Mouse (Mus musculus): ENCODE measurements around the gene C1qtnf6.
A peak's percentile ranks its signal among the peaks of the same experiment; 100 is the strongest.

C1qtnf6 gene

DNA sequence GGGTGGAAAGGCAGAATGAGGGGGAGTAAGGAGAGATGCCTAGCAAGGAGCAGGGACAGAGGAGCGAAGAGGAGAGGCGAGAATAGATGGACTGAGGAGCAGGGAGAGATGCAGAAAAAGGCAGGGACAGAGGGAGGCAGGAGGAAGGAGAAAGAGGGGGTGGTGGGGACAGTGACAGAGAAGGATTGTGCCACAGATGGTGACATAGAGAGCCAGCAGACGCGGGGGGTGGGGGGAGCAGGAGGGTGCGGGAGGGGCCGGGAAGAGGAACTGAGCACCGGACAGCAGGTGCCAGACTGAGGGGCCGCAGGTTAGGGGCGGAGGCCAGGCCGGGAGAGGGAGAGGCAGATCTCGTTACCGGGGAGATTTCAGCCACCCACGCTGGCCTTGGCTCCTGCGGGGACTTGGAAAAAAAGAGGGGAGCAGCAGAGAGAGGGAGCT is 13.4 kb upstream of the C1qtnf6 start, which contains the start of gene Sstr3:
Gene Sstr3 (minus strand): TSS at position 125 of the 441 bp plus-strand sequence.
- no peak for DNase-seq

DNA sequence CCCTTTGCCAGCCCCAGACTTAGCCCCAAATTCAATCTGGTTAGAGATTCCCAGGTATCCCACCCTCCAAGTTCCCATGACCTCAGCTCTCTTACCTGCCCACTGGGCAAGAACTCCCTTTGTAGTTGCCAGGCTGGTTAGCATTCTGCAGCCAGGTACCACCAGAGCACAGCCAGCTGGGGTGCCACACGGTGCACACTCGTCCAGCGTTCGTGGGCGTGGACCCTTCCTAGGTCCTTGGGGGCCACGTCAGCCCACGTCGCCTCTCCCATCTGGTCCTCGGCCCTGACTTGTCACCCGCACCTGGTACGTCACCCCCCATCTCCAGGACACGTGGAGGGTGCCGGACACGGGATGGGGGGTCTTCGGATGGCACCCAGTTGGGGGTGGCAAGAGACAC is 12.8 kb upstream of the C1qtnf6 start:
- no peak for DNase-seq

DNA sequence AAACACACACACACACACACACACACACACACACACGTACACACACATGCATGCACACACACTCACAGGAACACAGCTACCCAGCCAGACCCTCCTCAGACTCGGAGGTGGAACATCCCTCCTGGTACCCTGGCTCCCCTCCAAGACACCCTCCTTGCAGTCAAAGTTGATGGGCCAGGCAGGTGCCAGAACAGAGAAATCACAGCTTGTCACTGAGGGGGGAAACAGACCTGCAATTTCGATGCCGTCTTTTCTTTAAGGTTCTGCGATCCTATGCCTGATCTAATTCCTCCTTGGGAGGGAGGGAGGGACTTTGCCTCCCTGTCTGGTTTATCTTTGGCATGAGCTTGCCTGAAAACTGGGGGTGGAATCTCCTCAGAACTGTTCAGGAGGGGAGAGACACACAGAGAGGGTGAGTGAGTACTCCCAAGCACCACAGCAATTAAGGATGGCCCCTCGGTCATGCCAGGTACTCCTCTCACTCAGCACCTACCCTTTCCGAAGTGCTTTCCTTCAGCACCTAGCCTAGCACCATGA is 11.6 kb upstream of the C1qtnf6 start:
- DNase-seq: no peak

DNA sequence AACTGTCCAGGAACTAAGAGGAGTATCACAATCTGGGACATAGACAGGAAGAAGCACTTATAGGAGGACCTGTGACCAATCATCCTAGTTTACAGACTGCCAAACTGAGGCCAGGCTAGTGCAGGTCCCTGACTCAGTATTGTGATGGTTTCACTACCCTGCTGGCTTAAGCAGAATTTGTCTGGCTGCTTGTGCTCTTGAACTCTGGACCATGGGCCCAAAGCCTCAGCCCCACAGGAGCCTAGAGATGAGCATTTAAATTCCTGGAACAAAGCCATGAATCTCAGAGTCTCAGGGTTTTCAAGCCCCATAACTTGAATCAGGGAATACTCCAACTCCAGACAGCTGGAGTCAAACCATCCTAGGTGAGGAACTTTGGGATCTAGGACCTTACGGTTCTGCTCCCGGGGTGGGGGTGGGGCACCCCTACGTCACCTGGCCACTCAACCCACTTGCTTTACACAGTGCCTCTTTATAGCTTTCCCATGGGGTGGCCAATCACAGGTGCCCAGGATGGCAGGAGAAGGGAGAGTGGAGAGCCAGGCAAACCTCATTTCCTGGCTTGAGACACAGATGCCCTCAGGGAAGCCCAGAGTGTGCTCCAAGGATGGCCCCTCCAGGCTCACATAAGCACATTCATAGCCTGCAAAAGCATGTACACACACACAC is 11.0 kb upstream of the C1qtnf6 start:
- no peak for DNase-seq

DNA sequence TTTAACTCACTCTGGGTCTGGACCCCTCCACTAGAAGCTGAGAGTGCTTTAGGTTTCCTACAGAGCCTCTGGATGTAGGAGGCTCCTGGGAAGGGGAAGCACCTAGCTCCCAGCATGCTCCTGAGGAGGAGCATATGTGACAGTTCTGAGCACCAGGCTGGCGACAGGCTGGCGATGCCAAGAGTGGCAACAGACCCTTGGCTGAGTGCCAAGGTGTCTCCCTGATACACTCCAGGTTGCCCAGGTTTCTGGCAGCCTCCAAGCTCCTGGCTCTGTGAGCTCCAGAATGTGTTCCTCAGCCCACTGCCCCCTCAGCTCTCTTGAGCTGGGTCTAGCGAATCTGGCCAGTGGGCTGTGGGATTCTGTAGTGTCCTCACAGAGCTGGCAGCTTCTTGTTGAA is 10.4 kb upstream of the C1qtnf6 start:
- DNase-seq: no peak

DNA sequence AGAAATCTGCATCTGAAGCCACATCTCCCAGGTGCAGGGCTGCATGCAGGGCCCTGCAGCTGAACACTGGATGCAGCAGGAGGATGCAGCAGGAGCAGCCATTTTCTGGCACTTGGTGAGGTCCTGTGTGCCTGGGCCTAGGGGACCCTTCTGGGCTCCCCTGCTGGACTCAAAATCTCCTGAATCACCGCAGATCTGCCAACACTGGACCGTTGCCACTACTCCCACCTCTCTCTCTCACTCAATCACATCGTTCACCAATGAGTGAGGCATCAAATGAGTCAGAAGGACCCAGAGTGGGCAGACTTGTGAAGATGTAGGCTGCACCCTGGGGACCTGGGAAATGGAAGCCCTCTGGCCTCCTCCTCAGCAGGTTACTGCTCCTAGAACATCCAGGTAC is 9.8 kb upstream of the C1qtnf6 start:
- no peak for DNase-seq

DNA sequence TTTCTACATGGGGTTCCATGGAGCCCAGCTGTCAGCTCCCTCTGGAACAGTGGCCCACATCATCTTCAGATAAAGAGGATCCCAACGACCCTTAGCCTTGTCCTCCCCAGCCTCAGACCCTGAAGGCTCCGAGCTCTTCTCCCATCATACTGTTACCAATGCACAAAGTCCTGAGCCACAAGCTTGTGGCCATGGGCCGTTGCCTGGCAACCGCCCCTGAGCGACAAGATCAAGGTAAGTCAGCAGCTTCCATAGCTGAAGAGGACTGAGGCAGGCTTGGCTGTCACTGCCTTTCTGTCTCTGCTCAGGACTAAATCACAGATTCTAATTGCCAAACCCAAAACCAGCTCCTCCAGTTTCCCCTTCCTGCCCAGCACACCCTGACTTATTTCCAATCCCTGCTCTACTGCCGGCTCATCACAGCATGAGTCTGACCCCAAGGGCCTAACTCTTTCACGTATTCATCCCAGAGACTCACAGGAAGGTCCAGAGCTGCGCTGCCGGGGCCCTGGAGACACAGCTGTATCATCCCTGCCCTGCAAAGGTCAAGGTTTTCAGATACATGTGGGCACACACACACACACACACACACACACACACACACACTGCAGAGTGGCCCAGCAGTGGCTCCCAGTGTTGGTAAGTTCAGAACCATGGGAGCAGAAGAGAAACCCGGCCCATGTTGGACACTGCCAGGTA is 4.7 kb upstream of the C1qtnf6 start:
- no peak for DNase-seq

DNA sequence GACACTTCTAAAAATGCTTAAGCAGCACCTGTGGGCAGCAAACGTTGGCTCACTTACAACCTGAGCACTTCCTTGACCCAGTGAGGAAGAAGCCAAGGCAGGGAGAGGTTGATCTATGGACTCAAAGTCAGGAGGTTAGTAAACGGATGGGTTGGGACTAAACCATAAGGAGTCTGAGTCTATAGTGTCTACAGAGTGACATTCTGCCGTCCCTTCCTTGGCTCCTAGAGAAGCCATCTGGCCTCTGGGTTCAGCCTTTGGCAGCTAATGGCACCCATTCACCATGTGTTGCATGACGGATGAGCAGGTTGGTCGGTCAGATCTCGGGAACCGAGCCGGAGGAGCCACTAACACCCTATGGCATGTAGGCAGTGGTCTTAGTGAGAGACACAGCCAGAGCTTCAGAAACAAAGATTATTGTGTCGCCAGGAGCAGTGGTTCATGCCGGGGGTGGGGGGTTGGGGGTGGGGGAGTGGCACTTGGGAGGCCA is 2.2 kb upstream of the C1qtnf6 start:
- no peak for DNase-seq

DNA sequence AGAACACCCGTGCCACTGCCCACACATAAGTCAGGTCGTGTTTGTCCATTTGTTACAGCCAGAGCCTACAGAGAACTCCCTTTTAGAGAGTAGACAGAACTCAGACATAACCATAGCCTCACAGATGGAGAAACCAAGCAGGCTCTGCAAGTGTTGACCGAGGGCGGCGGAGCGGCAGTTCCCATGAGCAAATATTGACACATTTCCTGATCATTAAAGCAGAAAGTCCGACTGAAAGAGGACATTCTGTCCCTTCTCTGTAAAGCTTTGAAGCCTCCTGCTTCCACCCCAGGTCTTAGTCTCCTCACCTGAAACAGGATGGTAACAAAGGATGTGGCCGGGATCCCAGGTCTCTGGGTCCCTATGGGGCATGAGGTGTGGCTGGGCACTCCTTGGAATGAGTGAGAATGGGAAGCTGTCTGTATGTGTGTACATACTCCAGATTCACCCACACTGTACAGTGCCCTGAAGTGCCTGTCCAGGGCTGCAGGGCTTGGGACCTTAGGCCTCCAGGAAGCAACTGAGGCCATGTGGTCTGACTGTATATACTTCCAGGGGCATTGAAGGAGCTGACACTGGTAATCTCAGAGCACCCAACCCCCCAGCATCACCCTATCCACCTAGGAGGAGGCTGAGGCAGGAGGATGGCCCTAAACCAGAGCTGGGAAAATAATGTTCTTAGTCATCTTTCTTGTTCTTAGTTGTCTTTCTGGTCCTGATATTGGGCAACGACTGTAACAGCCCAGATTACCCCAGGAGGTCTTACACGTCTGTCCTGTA is 1.5 kb upstream of the C1qtnf6 start:
- no peak for DNase-seq

DNA sequence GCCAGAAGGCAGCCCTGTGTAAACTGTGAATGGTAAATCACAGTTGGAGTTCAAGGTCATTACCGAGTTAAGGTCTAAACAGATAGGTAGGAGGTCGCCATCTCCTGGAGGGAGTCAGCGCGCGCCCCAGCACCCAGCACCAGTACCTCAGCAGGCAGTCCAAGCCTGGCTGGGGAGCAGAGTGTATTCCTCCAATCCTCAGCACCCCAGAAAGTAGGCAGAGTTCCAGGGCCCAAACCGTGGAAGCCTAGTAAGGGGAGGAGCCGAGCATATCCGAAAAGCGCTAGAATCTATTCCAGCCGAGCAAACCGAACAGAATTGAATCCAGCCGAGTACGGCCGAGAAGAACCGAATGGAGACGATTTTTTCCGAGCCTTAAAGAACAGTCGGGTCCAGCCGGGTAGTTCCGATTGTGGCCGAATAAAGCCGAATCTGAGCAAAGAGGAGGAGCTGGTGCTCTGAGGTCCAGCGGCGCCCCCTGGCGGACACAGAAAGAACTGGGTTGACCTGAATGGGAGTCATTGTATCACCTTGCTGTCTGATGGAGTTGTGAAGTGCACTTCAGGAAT is 769 bp upstream of the C1qtnf6 start:
- peak; percentile 99 for DNase-seq

DNA sequence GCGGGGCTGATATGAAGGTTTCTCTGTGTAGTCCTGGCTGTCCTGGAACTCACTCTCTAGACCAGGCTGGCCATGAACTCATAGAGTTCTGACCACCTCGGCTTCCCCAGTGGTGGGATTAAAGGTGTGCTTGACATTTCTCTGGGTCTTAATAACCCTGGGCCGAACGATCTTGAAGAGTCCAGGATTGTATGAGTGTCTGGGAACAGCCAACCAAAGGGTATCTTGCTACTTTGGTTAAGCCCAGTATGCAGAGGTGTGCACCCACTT is 170 bp upstream of the C1qtnf6 start:
- DNase-seq: no peak

DNA sequence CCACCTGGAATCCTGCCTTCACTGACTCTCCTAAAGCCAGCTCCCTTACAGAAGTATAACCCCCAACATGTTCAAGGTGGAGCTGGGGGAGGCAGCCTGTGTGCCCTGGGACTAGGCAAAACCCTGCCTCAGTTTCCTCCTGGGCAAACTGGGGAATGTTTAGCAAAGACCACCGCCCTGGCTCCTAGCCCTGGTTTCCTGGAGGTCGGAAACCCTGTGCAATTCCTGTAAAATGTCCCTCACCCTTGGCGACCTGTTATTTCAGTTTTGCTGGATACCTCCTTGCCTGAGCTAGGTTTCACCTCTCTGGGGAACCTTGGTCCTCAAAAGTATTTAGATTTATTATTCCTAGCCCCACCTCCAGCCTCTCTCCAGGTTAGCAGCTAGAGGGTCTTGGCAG is 1.1 kb downstream of the C1qtnf6 start:
- DNase-seq: no peak

DNA sequence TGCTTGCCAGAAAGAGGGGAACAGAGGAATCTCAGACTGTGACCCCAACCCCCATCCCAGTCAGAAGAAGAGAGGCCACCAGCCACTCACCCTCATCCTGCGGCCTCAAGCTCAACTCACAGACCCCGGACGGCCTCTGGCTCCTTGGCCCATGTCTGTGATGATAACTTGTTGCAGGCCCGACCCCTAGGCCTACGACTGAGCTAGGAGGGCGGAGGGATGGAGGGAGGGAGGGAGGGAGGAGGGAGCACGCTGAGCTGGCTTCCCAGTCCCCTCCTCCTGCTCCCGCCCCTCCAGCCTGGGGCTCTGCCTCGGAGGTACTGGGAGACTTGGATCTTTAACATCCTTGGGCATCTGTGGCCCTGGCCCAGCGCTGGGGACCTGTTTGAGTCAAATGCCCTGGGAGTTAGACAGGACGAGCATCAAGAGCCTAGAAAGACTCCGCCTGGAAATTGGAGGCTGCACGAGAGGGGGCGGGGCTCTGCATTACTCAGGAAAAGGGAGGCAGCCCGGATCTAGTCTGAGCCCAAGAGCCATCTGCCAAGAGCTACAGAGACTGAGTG is 1.7 kb downstream of the C1qtnf6 start:
- DNase-seq: peak; percentile 80 to 86

DNA sequence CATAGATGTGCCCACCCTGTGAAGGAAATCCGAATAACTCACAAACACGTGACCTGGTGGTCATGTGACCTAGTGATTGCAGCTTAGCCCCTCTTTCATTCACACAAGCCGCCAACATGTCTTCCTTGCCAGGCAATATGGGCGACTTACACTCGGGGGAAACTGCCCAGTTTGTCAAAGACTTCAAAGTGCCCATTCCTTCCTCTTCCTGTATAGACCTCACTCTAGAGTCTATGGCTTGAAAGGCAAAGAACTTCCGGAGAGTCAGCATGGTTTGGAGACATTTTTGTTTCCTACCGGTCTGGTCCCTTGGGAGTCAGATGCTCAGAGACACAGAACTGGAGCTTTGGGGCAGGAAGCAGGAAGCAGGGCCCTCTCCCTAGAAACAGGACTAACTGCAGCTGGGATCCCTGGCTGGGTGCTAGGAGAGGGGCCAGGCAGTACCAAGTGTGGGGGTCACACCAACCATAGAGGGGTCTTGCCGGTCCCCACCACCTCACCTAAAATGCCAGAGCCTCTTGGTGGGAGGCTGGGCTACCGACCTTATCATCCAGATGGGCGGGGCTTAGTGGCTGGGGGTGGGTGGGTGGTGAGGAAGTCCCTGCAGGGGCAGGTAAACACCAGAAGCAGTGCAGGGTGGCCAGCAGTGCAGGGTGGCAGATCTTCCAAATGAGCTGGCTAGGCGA is 2.3 kb downstream of the C1qtnf6 start:
- peak; percentile 58 to 69 for DNase-seq

DNA sequence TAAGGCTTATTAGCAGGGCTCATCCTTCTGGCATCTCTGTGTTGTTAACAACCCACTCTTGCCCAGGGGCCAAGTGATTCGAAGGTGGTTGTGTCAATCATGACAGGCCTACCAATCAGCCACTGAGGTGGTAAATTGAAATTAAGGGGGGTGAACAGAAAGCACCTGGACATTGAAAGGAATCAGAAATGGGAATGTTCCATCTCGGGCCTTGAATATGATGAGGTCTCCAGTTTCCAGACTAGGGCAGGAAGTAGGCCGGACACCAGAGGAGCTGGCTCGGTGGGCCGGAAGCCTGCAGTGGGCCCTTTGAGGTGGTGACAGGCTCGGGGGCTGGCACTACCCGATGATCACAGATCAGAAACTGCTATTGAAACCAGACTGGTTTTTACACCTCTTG is 3.2 kb downstream of the C1qtnf6 start:
- peak; percentile 56 to 69 for DNase-seq

DNA sequence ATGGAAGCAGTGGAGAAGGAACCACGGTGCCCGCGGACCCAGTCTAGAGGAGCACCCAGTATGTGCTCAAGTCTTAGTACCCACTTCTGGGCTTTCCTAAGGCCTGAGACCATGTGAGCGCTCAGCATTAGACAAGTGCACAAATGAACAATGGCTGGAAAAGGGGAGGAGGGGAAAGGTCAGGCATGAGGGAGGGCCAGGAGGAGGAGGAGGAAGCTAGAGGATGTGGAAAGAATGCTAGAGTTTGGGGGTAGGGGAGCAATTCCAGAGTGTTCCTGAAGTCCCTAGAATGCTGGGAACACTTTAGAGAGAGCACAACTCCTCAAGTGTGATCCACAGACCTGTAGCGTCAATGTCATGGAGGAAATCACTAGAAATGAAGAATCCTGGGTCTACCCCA is 7.1 kb downstream of the C1qtnf6 start:
- no peak for DNase-seq

DNA sequence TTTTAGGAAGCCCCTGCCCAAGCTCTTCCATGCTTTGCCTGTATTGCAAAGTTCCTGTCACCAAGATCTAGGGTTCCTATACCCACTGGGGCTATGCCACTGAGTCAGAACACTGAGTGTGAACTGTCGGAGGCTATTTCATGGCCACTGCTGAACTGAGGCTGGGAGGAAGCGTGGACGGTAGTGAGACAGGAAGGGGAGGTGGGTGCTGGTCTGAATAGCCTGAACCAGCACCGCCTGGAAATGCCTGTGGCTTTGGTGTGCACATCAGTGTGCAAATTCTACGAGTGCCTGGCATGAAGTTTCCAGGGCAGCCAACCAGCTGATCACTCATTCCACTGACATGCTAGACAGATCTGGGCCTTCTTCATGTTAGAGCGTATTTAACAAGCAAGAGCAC is 9.3 kb downstream of the C1qtnf6 start:
- no peak for DNase-seq

DNA sequence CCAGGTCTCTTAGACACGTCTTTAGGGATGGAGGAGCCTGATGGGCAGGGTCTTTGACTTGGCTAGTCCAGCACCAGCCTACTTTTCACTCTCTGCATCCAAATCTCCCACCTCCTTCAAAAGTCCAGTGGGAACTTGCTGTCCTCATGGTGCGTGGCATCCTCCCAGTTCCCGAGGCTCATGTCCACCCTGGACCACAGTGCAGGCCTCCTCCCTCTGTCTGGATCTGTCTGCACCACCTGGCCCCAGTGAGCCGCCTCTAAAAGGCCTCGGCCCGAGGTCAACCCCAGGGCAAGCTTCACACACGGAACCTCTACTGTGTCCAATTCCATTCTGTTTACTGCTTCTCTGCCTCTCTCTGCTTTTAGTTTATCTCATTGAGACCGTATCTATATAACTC is 9.9 kb downstream of the C1qtnf6 start:
- no peak for DNase-seq

DNA sequence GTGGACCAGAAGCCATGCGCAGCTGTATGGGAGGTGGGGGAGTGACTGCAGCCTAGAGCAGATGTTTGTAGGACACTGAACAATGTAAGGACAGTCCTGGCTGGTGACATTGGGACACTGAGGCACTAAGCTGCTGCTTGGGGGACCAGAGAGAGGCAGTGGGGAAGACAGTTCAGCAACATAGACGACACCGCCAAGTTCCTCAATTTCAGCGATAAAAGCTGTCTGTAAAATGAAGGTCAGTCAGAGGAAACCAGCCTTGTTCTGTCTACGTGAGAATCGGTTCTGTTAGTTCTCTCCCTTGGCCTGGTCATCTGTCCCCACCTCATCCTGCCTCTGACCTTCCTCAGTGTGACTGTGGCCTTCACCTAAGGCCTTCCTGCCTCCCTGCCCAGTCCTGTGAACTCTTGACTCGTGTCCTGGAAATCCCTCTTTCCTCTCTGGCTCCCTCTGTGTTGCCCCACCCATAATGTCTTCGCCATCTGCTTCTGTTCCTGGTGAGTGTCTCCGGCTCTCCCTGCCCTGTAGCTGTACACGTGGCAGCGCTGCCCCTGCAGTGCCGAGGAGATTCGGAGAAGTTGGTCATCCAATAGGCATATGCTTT is 11.0 kb downstream of the C1qtnf6 start:
- peak in 1 of 2 experiments; percentile 34 for DNase-seq

DNA sequence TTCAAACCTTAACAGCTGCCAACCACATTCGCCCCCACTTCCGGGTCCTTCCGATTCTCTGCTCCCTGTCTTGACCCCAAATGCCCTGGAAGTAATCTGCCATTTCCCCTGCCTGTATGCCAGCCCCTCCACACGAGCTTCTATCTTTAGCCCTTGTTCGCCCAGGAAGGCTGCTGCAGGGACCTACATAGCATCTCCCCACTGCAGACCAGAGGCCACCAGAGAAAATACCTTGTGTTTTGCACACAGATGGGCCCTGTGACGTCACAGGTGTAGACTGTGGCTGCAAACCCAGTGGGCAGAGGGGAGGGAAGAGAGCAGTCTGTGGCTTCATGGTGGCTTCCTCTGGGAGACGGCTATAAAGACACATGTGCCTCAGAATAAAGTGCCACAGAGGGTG is 13.0 kb downstream of the C1qtnf6 start:
- DNase-seq: no peak

DNA sequence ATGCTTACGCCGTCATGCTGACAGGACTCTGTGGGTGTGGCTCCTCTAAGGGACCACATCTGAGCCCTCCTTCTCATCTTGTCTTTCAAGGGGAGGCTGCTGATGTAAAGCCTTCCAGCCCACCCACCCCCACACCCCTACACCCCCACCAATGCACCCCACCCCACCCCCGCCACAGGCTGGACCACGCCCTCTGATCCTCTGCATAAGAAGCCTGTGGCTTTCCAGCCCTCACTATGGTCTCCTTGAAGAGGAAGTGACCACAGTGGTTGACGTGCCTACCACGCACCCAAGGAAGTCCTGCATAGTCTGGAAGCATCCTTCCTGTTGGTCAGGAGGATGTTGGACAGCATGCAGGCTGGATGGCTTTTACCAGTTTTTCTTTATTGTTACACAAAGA is 15.5 kb downstream of the C1qtnf6 start:
- no peak for DNase-seq
